Mouse (Mus musculus): ENCODE results near the gene Dbf4.

The Dbf4 gene

DNA sequence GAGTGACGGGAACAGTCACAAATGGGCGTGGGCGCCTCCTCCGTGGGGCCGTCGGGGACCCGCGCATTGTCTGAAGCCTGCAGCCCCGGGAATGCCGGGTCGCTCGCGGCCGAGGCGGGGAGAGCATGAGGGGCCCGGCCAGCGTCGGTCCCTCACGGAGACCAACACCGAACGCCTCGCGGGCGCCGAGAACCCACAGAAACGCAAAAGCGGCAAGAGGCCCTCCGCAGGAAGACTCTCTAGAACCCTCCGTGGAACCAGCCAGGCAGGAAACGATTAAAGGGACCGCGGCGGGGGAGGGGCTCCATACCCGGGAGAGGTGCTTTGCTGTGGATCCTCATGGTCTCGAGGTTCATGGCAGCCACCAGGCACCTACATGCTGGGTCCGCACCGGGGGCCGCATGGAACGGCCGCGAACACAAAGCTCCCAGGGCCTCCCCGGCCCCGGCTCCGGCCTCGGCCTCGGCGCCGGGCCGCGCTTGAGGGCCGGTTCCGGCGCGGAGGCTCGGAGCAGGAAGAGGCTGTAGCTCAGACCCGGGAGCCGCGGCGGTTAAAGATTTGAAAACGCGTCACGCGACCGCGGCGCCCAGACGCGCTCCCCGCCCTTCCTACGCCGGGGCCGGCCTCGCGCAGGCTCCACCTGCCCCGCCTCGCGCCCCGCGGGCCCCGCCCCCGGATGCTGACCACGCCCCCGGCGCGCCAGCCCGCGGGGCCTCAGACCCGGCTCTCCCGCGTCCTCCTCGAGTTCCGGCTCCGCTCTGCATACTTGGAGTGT lies at the start of gene Dbf4, which contains the start of gene Slc25a40:
Dbf4 (minus strand) TSS at position 560 of the 775 bp plus-strand sequence.
Slc25a40 (plus strand) TSS at position 694 of the 775 bp plus-strand sequence.
- DNase-seq (ENCODE audit: low spot score), result peak; percentile 89

DNA sequence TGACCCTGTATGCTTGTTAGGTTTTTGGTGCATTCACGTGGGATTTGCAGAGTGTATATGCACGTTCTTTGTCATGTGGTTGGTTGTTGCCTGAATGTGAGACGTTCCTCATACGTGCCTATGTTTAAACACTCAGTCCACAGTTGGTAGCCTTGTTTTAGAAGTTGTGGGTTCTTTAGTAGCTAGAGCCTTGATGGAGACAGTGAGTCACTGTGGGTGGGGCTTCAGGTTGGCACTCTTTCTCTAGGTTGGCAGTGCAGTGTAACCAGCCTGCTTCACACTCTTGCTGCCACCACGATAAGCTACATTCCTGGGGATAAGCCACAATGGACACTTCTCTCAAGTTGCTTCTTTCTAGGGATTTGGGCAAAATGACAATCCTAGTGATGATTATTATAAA lies 34.0 kb upstream of the Dbf4 start:
- DNase-seq (ENCODE audit: low spot score), result peak; percentile 67

DNA sequence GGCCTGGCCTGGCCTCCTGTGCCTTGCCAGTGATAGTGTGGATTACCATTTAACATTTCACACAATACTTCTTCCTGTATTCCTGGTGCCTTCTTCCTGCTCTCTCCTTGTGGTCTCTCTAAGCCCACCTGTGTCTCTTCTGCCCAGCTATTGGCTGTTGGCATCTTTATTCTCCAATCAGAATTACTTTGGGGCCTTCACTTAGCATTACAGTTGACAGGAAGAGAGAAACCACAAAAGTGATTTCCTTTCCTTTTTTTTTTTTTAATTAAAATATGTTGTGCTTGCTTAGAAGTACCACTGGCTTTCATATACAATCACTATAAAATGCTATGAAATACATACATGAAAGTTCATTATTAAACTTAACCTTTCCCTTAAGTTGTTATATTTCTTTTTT lies 33.0 kb upstream of the Dbf4 start:
- no peak for DNase-seq (ENCODE audit: low spot score)

DNA sequence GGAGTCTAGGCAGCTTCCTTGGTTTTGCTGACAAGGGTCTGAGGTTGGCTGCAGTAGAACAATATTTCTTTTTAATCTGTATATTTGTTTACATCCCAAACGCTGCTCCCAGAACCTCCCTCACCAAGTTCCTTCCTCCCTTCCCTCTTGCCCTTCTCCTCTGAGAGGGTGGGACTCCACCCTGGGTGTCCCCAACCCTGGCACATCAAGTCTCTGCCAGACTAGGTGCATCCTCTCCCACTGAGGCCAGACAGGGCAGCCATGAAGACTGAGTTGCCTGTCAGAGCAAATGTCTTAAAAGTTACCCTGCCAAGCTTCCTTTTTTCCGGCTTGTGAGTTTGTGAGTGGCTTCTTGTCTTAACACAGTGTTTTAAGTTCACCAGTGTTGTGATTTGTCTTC lies 16.6 kb upstream of the Dbf4 start:
- no peak for DNase-seq (ENCODE audit: low spot score)

DNA sequence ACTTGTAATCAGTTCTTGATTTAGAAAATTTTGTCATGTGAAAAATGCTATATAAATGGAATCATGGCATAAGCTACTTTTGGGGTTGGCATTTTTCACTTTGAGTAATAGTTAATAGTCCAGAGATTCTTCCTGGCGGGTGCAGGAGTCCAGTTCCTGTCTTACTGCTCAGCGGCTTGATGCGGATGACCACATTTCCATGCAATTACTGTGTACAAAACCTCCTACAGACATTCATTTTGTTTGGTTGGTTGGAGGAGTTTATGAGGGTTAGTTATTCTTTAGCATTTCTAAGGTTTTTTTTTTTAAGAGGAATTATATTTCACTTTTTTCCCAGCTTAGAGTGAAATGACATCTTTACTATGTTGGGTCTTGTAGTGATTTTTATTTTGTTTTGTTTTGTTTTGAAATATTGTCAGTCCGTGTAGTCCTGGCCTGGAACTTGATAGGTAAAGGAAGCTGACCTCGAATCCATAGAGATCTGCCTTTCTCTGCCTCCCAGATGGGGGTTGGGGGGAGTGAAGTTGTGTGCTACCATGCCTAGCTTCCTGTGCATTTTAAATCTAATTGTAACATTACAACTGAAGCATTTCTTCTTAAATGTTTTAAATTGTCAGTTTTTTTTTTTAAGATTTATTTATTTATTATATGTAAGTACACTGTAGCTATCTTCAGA lies 15.1 kb upstream of the Dbf4 start:
- DNase-seq (ENCODE audit: low spot score), result no peak

DNA sequence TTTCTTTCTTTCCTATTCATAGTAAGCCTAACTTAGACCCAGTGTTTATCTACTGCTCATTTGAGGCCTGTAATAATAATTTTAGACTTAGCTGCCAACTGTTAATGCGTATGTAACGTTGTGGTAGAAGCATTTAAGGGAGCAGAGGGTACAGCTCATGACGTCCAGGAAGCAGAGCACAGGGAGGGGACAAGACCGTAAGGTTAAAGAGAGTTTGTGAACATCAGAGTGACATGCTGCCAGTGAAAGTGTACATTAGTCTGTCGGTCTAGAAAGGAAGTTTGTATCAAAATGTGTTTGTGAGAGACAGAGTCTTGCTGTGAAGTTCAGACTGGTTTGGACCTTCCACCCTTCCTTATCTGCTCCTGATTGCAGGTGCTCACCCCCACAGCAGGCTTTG lies 3.4 kb upstream of the Dbf4 start:
- DNase-seq (ENCODE audit: low spot score), result no peak

DNA sequence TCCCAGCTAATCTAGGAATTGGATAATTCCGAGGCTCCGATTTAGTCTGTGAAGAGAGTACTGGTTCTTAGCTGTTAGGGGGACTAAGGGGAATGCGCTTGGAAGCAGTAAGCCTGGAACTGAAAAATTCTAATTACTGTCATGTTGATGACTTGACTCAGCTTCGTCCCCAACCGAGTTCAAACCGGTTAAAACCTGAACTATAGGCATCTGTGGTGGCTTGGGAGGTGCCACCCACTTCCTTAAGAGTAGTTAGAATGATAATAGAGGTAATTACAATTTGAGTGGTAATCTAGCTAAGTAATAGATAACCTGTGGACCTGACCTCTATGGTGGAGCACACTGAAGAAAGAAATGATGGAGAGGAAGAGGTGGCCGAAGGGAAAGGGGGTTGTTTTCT lies 1.6 kb upstream of the Dbf4 start:
- no peak for DNase-seq (ENCODE audit: low spot score)

DNA sequence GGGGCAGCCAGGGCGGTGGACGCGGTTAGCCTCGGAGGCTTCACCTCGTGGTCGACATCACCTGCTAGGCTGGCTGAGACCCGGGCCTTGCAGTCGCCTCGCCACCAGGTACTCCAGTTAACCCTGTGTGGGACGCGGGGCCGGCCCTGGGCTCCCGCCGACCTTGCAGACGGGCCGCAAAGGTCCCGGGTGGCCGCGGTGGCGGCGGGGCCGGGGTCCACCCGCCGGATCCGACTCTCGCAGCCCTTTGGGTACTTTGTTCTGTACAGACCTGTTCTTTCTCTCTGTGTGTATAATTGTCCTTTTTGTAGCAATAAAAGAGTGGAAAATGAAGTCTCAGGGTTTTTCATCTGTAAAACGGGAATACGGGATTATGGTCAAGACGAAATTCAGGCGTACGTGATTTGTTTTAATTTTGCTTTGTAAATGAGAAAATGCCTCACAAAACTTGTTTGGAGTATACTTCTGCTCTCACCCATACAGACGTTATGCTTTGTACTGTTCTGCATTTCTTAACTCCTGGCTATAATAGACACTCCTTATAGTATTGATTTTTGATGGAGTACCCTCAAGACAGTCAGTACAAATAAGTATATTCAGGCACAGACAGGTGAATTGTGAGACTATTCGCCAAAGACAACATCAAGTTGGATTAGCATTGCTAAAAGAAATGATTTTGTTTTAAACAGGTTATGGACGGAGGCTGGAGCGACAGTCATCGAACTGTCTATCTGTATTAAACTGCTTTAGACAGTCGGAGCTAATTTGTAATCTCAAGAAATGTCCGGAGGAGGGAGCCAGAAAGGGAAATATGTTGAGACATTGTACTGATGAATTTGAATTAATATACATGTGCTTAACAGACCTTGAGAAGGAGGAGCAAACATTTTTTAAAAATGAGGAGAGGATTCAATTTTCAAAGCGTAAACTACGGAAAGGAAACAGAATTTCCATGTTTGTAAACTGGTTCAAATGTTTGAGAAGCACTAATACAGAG lies 714 bp upstream of the Dbf4 start:
- peak; percentile 56 for DNase-seq (ENCODE audit: low spot score)

DNA sequence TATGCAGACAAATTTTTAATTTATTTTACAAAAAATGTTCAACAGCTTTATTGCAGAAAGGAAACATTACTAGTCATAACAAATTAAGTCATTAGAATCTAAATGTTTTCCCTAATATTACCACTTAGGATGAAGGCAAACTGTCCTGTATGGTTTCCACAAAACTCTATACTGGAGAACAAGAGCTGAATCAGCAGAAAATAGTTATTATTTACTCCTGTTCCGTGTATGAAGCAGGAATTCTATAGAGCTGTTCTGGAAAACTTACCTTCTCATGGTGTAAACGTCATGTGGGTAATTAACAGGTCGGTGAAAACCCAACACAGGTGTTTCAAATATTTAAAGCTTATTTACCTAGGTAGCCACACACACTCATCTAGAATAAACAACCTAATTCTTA lies 1.1 kb downstream of the Dbf4 start:
- DNase-seq (ENCODE audit: low spot score), result no peak

DNA sequence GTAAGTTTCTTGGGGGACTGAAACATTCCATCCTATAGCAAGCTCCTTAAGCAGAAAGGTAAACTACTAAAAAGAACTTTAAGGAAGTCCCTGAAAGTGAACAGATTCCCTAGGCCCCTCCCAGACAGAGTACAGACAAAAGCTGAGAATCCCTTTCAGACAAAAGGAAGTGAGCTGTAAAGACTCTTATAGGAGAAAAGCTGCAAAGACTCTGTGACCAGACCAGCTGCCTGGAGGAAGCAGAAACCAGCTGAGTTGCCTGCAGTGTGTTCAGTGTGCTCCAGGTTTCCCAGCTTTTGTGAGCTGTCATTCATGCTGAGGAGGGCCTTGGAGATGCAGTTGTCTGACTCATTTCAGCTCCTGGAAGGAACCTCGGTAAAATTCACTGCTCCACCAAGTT lies 5.1 kb downstream of the Dbf4 start:
- no peak for DNase-seq (ENCODE audit: low spot score)

DNA sequence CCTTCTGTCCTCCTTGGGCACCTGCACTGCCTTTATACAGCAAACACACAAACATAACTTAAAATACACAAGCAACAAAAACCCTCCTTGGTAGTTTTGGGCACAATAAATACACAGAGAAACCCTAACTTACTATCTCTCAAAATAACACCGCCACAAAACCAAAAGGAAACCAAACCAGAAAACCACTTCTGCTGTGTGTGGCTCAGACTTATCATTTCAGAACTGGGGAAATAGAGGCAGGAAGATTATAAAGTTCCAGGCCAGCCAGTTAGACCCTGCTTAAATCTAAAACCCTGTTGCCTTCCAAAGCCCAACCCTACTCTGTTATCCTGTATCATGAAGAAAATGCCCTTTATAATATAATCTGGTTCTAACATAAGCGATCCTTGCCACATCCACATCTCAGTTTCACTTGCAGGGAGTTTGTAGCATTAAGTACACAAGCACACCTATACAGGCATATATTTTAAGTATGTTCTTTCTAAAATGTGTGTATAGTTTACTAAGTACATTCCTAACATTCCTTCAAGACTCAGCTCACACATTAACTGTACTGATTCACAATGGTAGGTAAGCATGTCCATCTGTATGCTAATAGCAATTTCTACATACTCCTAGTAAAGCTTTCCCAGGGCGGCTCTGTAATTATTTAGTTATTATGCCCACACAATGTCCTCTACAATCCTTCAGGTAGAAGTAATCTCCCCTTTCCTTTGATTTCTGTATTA lies 5.7 kb downstream of the Dbf4 start:
- no peak for DNase-seq (ENCODE audit: low spot score)

DNA sequence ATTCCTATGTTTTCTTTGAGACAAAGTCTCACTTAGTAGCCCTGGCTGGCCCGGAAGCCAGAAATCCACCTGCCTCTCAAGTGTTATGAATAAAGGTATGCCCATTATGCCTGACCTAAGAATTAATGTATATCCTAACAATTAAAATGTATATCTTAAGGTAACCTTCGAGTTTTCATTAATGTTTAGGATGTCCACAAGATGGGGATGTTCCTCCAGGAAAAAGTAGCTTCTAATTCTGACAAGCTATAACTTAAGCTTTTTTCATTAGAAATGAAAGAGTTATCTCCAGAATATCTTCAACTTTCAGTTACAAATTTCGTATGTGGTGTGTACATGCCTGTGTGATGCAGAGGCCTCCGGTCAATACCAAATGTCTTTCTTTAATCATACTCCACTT lies 13.8 kb downstream of the Dbf4 start:
- no peak for DNase-seq (ENCODE audit: low spot score)

DNA sequence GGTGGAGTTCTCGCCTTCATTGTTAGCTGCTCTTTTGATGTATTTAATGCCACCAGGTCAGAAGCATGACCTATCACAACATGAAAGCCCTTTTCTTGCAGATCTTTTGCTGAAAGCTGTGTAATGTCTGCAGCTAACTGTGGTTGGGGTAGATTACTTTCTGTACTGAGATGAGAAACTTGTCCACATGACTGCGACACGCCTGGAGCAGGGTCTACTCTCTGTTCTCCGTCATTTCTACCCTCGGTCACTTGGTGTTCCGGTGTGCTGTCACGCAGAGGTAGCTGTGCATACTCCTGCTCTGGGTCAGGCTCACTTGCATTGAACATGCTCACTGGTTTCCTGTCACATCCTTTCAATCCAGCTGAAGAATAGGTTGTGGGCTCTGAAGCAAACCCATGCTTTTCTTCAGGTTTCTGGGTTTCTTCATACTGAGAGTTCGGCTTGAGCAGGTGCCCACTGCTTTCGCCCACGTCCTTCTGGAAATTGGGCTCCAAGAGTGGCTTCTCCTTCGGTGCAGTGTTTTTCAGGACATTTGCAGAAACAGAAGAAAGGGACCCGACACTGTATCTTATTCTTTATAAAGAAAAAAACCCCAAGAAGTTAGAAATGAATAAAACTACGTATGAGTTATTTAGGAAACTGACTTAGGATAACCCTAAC lies 24.8 kb downstream of the Dbf4 start:
- no peak for DNase-seq (ENCODE audit: low spot score)

DNA sequence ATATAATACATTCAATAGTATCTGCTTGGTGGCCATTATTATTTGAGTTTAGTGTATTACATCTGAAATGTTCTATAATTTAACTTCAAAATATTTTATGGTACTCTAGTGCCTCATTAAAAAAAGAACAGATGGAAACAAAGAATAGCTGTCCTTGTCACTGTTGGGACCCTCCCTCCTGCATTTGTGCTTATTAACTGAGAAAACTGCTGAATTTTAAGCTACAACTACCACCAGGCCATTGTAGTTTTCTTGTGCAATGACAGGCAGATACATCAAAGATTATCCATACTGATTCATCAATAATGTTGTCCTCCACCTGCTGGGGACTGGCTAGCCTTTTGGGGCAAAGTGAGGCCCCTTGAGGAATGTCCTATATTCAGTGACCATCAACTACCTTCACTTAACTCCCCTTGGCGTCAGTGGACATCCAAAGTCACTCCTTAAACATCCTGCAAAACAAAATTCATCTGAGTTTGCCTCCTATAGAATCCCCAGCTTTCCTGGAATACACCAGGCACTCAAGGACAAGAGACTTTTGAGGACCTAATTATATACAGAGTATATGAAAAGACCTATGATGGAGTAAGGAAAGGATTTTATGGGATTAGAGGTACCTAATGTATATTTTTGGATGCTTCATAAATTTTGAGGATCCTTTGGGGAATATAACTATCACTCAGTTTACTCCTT lies 28.5 kb downstream of the Dbf4 start:
- DNase-seq (ENCODE audit: low spot score), result no peak

DNA sequence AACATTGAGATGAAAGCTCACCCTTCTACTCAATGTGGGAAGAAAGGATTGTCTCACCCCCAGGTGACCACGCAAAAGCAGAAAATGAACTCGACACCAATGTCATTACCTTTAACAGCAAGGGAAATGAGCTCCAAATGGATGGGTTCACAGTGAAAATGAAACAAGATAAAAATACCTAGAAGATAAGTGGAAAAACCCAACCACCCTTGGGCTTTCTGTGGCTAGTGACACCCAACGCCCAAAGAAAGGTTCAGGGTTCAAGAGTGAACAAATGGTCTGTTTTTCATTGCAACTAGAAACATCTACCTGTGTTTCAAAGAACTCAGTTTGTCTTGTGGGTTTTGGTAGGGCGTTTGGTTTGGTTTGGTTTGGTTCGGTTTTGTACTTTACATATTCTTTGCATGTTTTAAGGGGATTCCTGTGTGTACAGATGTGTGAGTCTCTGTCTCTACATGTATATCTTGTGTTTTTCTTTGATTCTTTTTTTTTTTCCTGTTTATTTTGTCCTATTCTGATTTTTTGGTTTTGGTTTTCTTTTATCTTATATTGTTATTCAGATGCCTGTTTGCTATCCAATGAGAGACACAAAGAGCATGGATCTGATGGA lies 48.1 kb downstream of the Dbf4 start:
- DNase-seq (ENCODE audit: low spot score), result no peak

DNA sequence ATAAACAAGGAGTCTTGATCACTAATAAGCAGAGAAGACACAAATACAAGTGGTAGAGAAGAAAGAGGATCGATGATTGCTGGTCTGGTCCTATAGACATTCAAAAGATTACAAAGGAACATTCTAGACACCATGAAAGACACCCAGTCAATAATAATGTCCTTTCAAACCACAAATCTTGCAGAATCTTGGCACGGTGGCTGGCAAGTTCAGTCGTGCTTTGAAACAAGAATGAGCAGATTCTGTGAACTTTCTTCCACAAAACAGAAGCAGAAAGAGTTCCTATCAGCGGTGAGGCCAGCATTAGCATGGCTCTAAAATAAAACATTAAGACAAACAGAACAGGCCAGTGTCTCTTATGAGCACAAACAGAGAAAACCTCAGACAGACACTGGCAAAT lies 49.1 kb downstream of the Dbf4 start:
- DNase-seq (ENCODE audit: low spot score), result peak; percentile 56

DNA sequence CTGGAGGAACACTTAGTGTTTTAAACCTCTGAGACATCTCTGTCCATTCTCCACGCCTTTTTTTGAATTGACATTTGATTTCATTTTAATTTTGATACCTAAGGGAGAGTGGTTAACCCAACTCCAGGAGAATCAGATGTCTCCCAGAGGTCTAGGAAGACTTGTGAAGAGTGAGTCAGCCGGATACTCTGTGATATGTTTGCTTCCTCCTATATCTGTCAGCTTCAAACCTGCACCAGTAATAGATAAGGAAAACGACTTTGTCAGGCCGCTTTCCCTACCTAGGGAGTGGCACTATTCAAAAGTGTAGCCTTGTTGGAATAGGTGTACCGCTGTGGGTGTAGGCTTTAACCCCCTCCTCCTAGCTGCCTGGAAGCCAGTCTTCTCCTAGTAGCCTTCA lies 53.7 kb downstream of the Dbf4 start:
- DNase-seq (ENCODE audit: low spot score), result no peak

DNA sequence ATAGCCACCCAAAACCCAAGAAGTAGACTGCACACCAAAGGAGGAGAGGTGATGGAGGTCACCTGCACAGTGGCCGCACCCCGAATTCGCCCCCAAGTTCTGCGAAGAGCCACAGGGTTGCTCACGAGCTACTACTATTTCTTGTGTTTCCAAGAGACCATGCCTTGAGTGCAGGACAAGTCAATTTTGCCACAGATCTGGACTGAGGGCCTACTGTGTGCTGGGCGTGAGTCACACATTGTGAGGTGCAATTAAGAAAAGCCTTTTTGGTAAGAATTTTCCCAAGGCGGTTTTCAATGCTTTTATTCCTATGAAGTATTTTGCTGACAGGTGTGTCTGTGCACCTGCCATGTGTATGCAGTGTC lies 54.2 kb downstream of the Dbf4 start:
- no peak for DNase-seq (ENCODE audit: low spot score)

DNA sequence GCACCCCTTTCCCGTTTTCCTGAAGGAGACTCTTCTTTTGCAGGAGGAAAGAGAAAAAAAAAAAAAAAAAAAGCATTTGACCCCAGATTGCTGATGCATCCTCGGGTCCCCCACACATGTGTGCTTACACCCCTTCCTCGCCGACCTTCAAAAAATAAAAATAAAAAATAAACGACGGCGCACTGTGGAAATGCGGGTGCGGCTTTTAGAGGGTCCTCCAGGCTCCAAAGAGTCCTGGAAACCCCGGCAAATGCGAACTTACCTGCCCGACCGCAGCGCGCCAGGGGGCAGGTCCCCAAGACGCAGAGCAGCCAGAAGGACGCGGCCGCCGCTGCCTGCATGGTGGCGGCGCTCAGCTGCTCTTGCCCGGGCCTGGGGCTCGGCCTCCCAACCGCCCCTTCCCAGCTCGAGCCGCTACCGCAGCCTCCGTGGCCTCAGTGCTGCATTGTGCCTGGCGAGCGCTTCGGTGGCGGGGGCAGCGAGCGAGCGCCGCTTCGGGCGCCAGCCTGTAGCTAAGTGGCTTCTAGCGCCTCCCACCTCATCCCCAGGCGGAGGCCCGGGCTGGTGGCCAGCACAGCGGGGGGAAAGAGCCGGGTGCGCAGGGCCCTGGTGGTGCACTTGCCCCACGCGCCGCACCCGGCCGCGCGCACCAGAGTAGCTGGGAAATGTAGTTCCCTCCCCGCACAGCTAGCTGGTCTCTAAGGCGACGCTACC lies 54.7 kb downstream of the Dbf4 start, which contains the start of gene Adam22:
Adam22 (minus strand) TSS at position 547 of the 714 bp plus-strand sequence.
- no peak for DNase-seq (ENCODE audit: low spot score)

All from adipocyte (in vitro differentiated cells).